Mouse (Mus musculus) liver, embryonic 11.5 days (tissue): ENCODE data around the gene Slc39a1. TPM values are rescaled to one million over a fixed set of nuclear protein-coding genes. Genes with fewer than 3 reads are reported as not detected.

ENCODE experiments used
- ATAC-seq: fragments of 200-750 bp; cut with Nextera tagmentation; replicated peaks from 2 replicates; pipeline ENCODE4 v1.8.0; 2017; ENCODE audit warnings: moderate number of reproducible peaks, mild to moderate bottlenecking, moderate TSS enrichment, moderate library complexity; ENCODE audit not compliant: low FRiP score
- DNase-seq: peaks from one replicate; pipeline ENCODE4 v3.0.0-alpha.2; 2017; ENCODE audit warnings: low spot score
- H3K27ac ChIP-seq: fragments of 300-500 bp; sonication (generic); 2 replicates; pipeline ENCODE4 v1.5.1; 2014; ENCODE audit warnings: mild to moderate bottlenecking, low read depth, low read length, control low read depth
- H3K27me3 ChIP-seq: fragments of 300-500 bp; sonication (generic); replicated peaks from 2 replicates; pipeline ENCODE4 v1.6.1; 2014; ENCODE audit warnings: low read length, mixed read lengths; ENCODE audit not compliant: control insufficient read depth, insufficient read depth
- H3K36me3 ChIP-seq: fragments of 300-500 bp; sonication (generic); 2 replicates; pipeline ENCODE4 v1.6.1; 2014; ENCODE audit warnings: mild to moderate bottlenecking, low read length, moderate library complexity, mixed read lengths; ENCODE audit not compliant: control insufficient read depth, insufficient read depth
- H3K4me1 ChIP-seq: fragments of 300-500 bp; sonication (generic); replicated peaks from 2 replicates; pipeline ENCODE4 v1.6.1; 2014; ENCODE audit warnings: low read length, mixed read lengths; ENCODE audit not compliant: control insufficient read depth, insufficient read depth
- H3K4me2 ChIP-seq: fragments of 300-500 bp; sonication (generic); 2 replicates; pipeline ENCODE4 v1.6.1; 2014; ENCODE audit warnings: mild to moderate bottlenecking, control low read depth, moderate library complexity
- H3K4me3 ChIP-seq: fragments of 300-500 bp; sonication (generic); 2 replicates; pipeline ENCODE4 v1.5.1; 2014; ENCODE audit warnings: low read depth, low read length, control low read depth
- H3K9ac ChIP-seq: fragments of 300-500 bp; sonication (generic); 2 replicates; pipeline ENCODE4 v1.6.1; 2014; ENCODE audit warnings: low read depth, low read length, control low read depth
- H3K9me3 ChIP-seq: fragments of 300-500 bp; sonication (generic); 2 replicates; pipeline ENCODE4 v1.6.1; 2016; ENCODE audit warnings: low read length, inconsistent platforms, mixed read lengths; ENCODE audit not compliant: control insufficient read depth
- WGBS: fragments of 180-500 bp; shearing (Covaris S2); extraction: QIAGEN DNeasy Blood & Tissue Kit; methylation state at CpG from one replicate; pipeline ENCODE4 v1.1.7; 2014; 5-methylcytosine and 5-hydroxymethylcytosine counted together
- polyA plus RNA-seq: library from polyadenylated mRNA; unstranded; fragments of >200 nt; fragmentation: Nextera tagmentation; extraction: Ambion mirVana; gene quantifications from 2 replicates; pipeline ENCODE4 v1.2.1, GENCODE M21; 2014

The Slc39a1 gene
- polyA plus RNA-seq, 1 experiment from 2014 or later, result 57.5 TPM

GRCm38 (mm10) chr3:90224331-90224730 is 23.6 kb upstream of the Slc39a1 start:
- no peaks in the 10 kb centered on the region for H3K27me3 ChIP-seq
- no peak overlapping the region for H3K4me3 ChIP-seq
- peaks cover 21% of the 10 kb centered on the region for H3K4me1 ChIP-seq
- WGBS, result 73% methylated on average over 10 of the region's 10 CpGs
- DNase-seq, result no peak
- H3K4me2 ChIP-seq, result no peak overlapping the region
- ATAC-seq, result no peak
- peaks cover 5% of the 10 kb centered on the region for H3K36me3 ChIP-seq
- H3K9me3 ChIP-seq, result no peaks in the 10 kb centered on the region
- no peak overlapping the region for H3K27ac ChIP-seq
- no peak overlapping the region for H3K9ac ChIP-seq

DNA sequence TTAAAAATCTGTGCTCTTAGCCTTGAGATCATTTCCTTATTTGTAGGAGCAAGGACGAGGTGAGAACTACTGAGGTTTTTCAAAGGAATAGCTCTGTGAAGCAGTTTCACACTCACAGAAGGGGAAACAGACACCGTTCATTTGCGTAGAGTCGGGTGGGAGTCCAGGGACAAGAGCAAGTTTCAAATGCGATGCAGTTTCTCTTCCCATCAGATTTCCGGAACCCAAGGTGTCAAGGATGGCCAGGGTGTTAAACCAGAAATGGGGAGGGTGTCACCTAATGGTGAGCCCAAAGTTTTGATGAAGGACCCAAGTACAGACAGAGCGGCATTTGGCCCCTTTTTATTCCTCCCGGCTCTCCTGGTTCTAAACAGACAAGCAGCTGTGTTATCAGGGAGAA is 16.9 kb upstream of the Slc39a1 start:
- Histone ChIP-seq H3K27me3 (no peaks in the 10 kb centered on the region), H3K4me3 (peak overlapping the region; percentile 78), H3K9me3 (no peaks in the 10 kb centered on the region), H3K36me3 (peaks cover 7% of the 10 kb centered on the region), H3K4me1 (no peaks in the 10 kb centered on the region), H3K4me2 (peak overlapping the region; percentile 85), H3K9ac (peak overlapping the region; percentile 93), H3K27ac (peak overlapping the region; percentile 92; the same call in 1 of the 2 replicates)
- WGBS, result 10% methylated on average over 8 of the region's 8 CpGs
- no peak for ATAC-seq
- no peak for DNase-seq

DNA sequence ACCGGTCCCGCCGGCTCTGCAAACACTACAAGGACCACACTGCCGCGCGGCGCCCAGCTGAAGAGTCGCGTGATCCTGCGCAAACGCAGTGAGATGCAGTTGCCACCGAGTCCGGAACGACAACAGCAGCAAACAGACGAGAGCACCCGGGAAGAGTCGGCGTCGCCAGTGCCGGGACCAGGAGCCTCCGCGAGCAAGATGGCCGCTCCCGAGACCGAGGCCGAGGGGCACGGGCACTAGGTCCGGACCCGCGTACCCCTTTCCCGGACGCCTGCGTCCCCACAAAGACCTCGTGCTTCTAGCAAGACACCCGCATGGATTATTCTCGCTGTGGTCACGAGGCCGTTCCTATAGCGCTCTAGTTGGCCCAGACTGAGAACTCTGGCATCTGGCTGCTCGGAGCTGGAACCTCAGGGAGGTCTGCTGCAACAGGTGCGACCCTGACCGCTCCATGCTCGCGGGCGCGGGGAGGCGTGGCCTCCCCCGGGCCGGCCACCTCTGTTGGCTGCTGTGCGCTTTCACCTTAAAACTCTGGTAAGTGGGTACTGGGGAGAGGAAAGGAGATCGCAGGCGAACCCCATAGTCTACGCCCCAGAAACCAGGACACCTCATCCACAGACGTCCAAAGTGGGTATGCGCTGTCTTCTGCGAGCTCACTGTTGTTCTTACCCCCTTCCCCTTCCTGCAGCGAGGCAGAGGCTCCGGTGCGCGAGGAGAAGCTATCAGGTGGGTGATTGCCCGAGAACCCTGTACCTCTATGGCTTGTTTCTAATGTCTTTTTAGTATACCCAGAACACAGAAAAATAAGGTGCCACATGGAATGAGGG is 16.3 kb upstream of the Slc39a1 start, which contains the start of gene Jtb:
Jtb (plus strand) TSS at position 91 of the 827 bp plus-strand sequence.
- DNase-seq, result peak; percentile 90
- under 1% methylated on average over 61 of the region's 61 CpGs for WGBS
- Histone ChIP-seq H3K4me2 (peak within 1 kb of the TSS; percentile 85), H3K36me3 (peaks cover 7% of the 10 kb centered on the region), H3K4me3 (peak within 1 kb of the TSS; percentile 78), H3K27me3 (no peaks in the 10 kb centered on the region), H3K27ac (peak within 1 kb of the TSS; percentile 92), H3K9me3 (no peaks in the 10 kb centered on the region), H3K4me1 (no peaks in the 10 kb centered on the region), H3K9ac (peak within 1 kb of the TSS; percentile 93)
- peak; percentile 97 for ATAC-seq

DNA sequence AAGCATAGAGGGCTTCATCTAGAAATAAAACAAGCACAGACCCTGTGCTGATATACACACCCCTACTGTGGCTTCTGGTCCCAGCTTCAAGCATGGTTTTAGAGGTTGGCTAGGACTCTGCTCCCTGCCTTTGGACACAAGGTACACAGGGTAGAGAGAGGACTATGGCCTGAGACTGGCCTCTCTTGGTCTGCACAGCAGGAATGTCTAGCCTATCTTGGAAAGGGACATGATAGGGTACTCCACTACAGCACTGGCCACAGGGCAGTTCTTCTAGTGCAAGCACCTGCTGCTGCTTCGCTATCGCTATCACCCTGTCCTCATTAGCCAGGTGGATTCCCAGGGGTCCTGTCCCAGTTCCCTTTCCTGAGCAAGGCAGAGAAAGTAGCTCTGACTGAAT is 6.7 kb upstream of the Slc39a1 start:
- ATAC-seq (no peak), DNase-seq (no peak)
- Histone ChIP-seq H3K4me2 (no peak overlapping the region), H3K36me3 (no peaks in the 10 kb centered on the region), H3K27ac (no peak overlapping the region), H3K4me3 (no peak overlapping the region), H3K9ac (no peak overlapping the region), H3K4me1 (peaks cover 7% of the 10 kb centered on the region; the same call in 1 of the 2 replicates), H3K9me3 (no peaks in the 10 kb centered on the region), H3K27me3 (no peaks in the 10 kb centered on the region)
- 86% methylated on average over 2 of the region's 2 CpGs for WGBS

DNA sequence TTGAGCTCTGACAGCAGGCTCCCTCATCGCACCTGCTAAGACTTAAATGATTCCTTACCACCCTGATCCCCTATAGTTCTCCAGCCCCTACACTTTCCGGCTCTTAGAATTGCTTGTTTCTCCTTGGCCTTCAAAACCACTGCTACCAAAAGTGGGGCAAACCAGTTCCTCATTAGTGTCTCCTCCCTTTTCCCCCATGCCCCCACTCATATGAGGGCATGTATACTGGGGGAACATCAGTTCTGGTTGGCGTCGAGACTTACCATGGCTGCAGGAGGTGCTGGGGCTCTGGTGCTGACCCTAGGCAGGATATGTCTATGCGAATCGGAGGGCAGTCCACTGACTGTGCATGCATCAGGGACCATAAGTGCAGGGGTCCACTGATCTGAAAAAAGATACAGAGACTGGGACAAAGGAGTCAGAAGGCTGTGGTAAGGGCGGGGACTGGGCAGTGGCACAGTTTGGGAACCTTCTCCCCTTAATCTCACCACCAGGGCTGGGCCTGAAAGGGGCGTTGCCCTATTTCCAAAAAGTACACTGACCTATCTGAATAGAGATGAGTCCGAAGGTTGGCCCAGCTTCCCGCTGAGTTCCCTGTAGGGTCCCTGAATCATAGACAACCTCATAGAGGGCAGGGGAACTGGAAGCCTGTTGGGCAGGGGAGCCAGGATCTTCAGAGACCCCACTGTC is 6.2 kb upstream of the Slc39a1 start:
- no peak overlapping the region for H3K9ac ChIP-seq
- 80% methylated on average over 10 of the region's 10 CpGs for WGBS
- H3K27ac ChIP-seq, result no peak overlapping the region
- H3K36me3 ChIP-seq, result no peaks in the 10 kb centered on the region
- no peak overlapping the region for H3K4me3 ChIP-seq
- H3K4me2 ChIP-seq, result no peak overlapping the region
- peaks cover 7% of the 10 kb centered on the region; the same call in 1 of the 2 replicates for H3K4me1 ChIP-seq
- ATAC-seq, result peak; percentile 21; the same call in 1 of the 2 replicates
- H3K27me3 ChIP-seq, result no peaks in the 10 kb centered on the region
- no peaks in the 10 kb centered on the region for H3K9me3 ChIP-seq
- no peak for DNase-seq

- DNase-seq (no peak), ATAC-seq (no peak)
- Histone ChIP-seq H3K4me1 (peaks cover 7% of the 10 kb centered on the region; the same call in 1 of the 2 replicates), H3K9me3 (no peaks in the 10 kb centered on the region), H3K9ac (peak within 1 kb of the TSS; percentile 31; the same call in 1 of the 2 replicates), H3K4me2 (peak within 1 kb of the TSS; percentile 68), H3K27ac (no peak within 1 kb of the TSS), H3K36me3 (no peaks in the 10 kb centered on the region), H3K27me3 (no peaks in the 10 kb centered on the region), H3K4me3 (peak within 1 kb of the TSS; percentile 39)
- WGBS, result 12% methylated on average over 19 of the region's 19 CpGs
Observed at GRCm38 (mm10) chr3:90242984-90243775, 4.8 kb upstream of the Slc39a1 start, which contains the start of gene Creb3l4. TSS of gene Creb3l4 (minus strand) at chr3:90243512.

- 0 out of 2 replicates have a peak, but pooled peaks cover 4% of the 10 kb centered on the region for H3K36me3 ChIP-seq
- H3K9ac ChIP-seq, result no peak overlapping the region
- H3K4me3 ChIP-seq, result no peak overlapping the region
- ATAC-seq (no peak), DNase-seq (no peak)
- no peaks in the 10 kb centered on the region for H3K27me3 ChIP-seq
- no peak overlapping the region for H3K4me2 ChIP-seq
- peaks cover 17% of the 10 kb centered on the region for H3K4me1 ChIP-seq
- no peaks in the 10 kb centered on the region for H3K9me3 ChIP-seq
- H3K27ac ChIP-seq, result no peak overlapping the region
- WGBS, result 72% methylated on average over 2 of the region's 2 CpGs
Observed at GRCm38 (mm10) chr3:90245406-90245805, 2.6 kb upstream of the Slc39a1 start.

DNA sequence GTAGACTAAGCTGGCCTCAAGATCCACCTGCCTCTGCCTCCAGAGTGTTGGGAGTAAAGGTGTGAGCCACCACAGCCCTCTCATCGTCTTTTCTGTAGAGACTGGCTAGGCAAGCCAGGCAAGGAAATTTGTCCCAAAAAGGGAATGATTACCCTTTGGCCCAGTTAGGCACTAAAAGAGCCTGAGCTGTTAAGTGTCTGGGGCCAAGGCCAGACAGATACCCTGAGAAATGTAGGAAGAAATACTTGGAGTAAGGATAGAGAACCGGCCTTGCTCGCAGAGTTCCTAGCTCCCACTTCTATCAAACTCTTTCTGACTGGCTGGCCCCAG is 377 bp upstream of the Slc39a1 start:
- Histone ChIP-seq H3K9ac (peak overlapping the region; percentile 88), H3K4me2 (peak overlapping the region; percentile 97), H3K27me3 (no peaks in the 10 kb centered on the region), H3K27ac (peak overlapping the region; percentile 77), H3K36me3 (peaks cover 12% of the 10 kb centered on the region), H3K4me3 (peak overlapping the region; percentile 81), H3K4me1 (peaks cover 13% of the 10 kb centered on the region), H3K9me3 (no peaks in the 10 kb centered on the region)
- WGBS, result 5% methylated on average over 3 of the region's 3 CpGs
- ATAC-seq, result no peak
- no peak for DNase-seq
